Mouse (Mus musculus) heart, embryonic 10.5 days (tissue): ENCODE measurements around the gene Slbp. TPM values are rescaled to one million over a fixed set of nuclear protein-coding genes. Genes with fewer than 3 reads are reported as not detected.

ENCODE experiments used
- DNase-seq: peaks from one replicate; pipeline ENCODE4 v3.0.0-alpha.2; 2017; ENCODE audit warnings: low spot score
- H3K27ac ChIP-seq: fragments of 300-500 bp; sonication (generic); 2 replicates; pipeline ENCODE4 v1.5.1; 2016; ENCODE audit warnings: mild to moderate bottlenecking
- H3K27me3 ChIP-seq: fragments of 300-500 bp; sonication (generic); 2 replicates; pipeline ENCODE4 v1.6.1; 2016; ENCODE audit warnings: mild to moderate bottlenecking; ENCODE audit not compliant: poor library complexity, insufficient read depth, severe bottlenecking
- H3K36me3 ChIP-seq: fragments of 300-500 bp; sonication (generic); 2 replicates; pipeline ENCODE4 v1.6.1; 2016; ENCODE audit warnings: mild to moderate bottlenecking, moderate library complexity
- H3K4me1 ChIP-seq: fragments of 300-500 bp; sonication (generic); 2 replicates; pipeline ENCODE4 v1.6.1; 2016; ENCODE audit warnings: mild to moderate bottlenecking
- H3K4me3 ChIP-seq: fragments of 300-500 bp; sonication (generic); 2 replicates; pipeline ENCODE4 v1.5.1; 2016; ENCODE audit warnings: mild to moderate bottlenecking, moderate library complexity
- H3K9me3 ChIP-seq: fragments of 300-500 bp; sonication (generic); 2 replicates; pipeline ENCODE4 v1.6.1; 2016; ENCODE audit warnings: mild to moderate bottlenecking, moderate library complexity
- WGBS: fragments of 180-500 bp; shearing (Covaris S2); methylation state at CpG from one replicate; pipeline ENCODE4 v1.1.7; 2016; 5-methylcytosine and 5-hydroxymethylcytosine counted together
- polyA plus RNA-seq: library from polyadenylated mRNA; unstranded; fragments of >200 nt; fragmentation: Nextera tagmentation; extraction: Ambion mirVana; gene quantifications from 2 replicates; pipeline ENCODE4 v1.2.1, GENCODE M21; 2016

Slbp gene
- polyA plus RNA-seq, 1 experiment from 2014 or later: 225 TPM

DNA sequence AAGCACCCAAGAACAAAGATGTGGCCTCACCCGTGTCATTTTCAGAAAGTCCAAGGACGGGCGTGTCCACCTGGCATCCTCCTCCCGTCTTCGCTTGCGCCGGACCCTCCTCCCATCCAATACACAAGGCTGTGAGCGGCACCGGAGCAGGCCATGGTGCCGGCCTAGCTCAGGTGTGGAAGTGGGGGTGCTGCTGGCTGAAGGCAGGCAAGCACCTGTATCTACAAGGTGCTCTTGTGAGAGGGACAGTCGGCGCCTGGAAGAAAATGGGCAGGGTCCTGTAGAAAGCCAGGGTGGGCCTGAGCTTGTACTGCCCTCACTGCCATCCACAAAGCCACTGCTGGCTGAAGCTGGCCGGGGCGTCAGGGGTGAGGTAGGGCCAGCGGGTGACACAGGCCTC is 44.9 kb downstream of the Slbp start:
- H3K36me3 ChIP-seq: peaks cover 72% of the 10 kb centered on the region
- no peaks in the 10 kb centered on the region for H3K27me3 ChIP-seq
- 95% methylated on average over 15 of the region's 15 CpGs for WGBS
- no peaks in the 10 kb centered on the region for H3K9me3 ChIP-seq
- H3K4me3 ChIP-seq: no peak overlapping the region
- no peak overlapping the region for H3K27ac ChIP-seq
- no peaks in the 10 kb centered on the region for H3K4me1 ChIP-seq
- no peak for DNase-seq

DNA sequence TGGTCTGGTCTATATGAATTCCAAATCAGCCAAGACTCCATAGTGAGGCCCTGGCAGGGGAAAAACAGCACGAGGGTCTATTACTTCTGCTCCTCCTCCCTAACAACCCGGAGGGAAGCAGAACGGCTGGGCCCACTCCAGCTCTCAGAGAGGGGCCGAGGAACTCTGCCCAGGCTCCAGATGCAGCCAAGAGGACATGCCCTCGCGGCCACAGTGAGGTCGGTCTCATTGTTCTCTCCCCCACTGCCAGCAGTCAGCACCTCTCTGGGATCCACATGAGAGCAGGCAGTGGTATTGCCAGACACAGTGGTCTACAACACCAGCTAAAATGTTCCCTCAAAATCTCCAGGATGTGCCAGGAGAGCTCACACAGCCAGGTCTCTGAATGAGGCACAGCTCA is 45.7 kb downstream of the Slbp start:
- Histone ChIP-seq H3K4me3 (no peak overlapping the region), H3K9me3 (no peaks in the 10 kb centered on the region), H3K27me3 (no peaks in the 10 kb centered on the region), H3K4me1 (no peaks in the 10 kb centered on the region), H3K36me3 (peaks cover 68% of the 10 kb centered on the region), H3K27ac (no peak overlapping the region)
- WGBS: 86% methylated on average over 7 of the region's 7 CpGs
- no peak for DNase-seq

DNA sequence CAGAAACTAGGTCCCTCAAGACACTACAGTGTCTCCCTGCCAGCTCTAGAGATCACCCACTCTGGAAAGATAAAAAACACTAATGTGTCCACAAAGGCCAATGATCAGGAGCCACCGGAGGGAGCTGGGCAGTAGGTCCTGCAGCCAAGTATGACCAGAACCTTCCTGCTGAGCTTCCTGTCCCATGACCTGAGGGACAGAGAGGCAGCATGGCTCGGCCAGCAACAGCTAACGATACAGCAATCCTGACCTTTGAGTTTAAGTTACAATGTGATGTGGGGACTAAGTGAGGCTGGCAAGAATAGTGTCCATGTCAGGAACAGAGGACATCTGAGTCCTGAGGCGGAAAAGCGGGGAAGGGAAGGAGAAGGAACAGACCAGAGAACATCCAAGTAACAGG is 47.1 kb downstream of the Slbp start:
- Histone ChIP-seq H3K4me1 (no peaks in the 10 kb centered on the region), H3K27me3 (no peaks in the 10 kb centered on the region), H3K36me3 (peaks cover 75% of the 10 kb centered on the region), H3K27ac (no peak overlapping the region), H3K4me3 (no peak overlapping the region), H3K9me3 (no peaks in the 10 kb centered on the region)
- 87% methylated on average over 5 of the region's 5 CpGs for WGBS
- no peak for DNase-seq

DNA sequence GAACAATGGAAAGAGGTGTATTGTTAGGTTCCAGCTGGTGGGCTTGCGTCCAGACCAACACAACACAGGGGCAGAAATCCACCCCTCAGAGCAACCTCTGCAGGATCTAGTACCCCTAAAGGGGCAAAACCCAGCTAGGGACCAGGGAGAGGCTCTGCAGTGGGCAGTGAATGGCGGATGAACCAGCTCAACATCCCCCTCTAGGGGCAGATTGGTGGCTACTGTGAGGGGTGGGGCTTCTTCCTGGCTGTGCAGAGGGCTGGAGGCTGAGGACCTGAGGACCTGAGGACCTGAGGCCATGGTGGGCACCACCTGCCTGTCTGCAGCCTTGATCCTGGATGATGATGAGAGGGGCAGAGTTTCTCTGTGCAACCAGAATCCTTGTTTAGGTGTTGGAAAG is 58.8 kb downstream of the Slbp start:
- H3K9me3 ChIP-seq: no peaks in the 10 kb centered on the region
- peaks cover 6% of the 10 kb centered on the region for H3K36me3 ChIP-seq
- WGBS: 42% methylated on average over 2 of the region's 2 CpGs
- H3K4me3 ChIP-seq: no peak overlapping the region
- H3K4me1 ChIP-seq: no peaks in the 10 kb centered on the region
- DNase-seq: no peak
- H3K27ac ChIP-seq: no peak overlapping the region
- no peaks in the 10 kb centered on the region for H3K27me3 ChIP-seq

DNA sequence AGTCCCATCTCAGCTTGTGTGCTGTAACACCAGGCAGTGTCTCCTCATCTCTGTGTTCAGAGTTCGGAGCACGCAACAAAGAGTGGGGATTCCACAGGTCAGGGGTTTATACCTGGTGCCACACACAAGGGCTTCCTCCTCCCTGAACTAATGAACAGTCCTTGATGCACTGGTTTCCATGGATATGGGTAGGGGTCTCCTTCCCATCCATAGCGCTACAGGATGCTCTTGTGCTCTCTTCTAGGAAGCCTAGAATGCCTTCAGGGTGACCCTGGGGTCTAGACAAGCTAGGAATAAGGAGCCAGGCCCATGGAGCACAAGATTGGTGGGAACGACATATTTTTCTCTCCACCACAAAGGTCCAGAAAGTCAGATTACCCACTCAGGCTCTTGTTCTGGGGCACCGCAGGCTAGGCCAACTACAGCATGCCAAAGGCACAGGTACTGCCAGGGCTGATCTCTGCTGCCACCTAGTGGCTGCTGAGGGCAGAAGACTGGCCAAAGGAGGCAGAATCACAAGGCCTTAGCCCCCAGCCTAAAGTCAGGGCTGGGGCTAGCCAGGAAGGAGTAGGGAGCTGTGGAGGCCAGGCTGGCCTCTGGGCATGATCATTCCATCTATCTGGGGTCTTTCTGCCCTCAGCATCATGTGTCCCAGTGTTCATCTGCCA is 63.0 kb downstream of the Slbp start:
- H3K4me3 ChIP-seq: no peak overlapping the region
- H3K4me1 ChIP-seq: peaks cover 3% of the 10 kb centered on the region; the same call in 1 of the 2 replicates
- H3K27me3 ChIP-seq: peaks cover 16% of the 10 kb centered on the region; the same call in 1 of the 2 replicates
- H3K9me3 ChIP-seq: no peaks in the 10 kb centered on the region
- peak; percentile 87 for DNase-seq
- H3K27ac ChIP-seq: no peak overlapping the region
- 68% methylated on average over 5 of the region's 5 CpGs for WGBS
- no peaks in the 10 kb centered on the region for H3K36me3 ChIP-seq

DNA sequence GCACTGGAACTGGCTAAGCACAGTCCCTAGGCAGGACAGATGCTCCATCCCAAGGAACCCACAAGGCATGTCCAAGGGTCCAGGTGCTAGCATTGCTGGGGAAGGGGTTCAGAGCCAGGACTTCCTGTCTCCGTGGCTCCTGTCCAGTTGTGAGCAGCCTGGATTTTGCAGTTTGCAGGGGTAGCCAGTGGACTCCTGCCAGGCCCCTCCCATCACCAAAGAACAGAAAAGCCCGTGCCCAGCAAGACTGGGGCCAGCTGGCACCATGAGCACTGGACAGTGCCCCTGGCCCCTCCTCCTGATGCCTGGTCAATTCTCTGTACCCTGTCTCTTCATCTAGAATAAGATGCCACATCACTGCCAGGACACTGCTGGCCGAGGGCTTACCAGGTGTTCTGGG is 64.3 kb downstream of the Slbp start:
- H3K27me3 ChIP-seq: peaks cover 18% of the 10 kb centered on the region; the same call in 1 of the 2 replicates
- H3K9me3 ChIP-seq: no peaks in the 10 kb centered on the region
- H3K36me3 ChIP-seq: no peaks in the 10 kb centered on the region
- DNase-seq: no peak
- WGBS: 69% methylated on average over 3 of the region's 3 CpGs
- H3K4me3 ChIP-seq: no peak overlapping the region
- H3K4me1 ChIP-seq: peaks cover 14% of the 10 kb centered on the region
- H3K27ac ChIP-seq: no peak overlapping the region

DNA sequence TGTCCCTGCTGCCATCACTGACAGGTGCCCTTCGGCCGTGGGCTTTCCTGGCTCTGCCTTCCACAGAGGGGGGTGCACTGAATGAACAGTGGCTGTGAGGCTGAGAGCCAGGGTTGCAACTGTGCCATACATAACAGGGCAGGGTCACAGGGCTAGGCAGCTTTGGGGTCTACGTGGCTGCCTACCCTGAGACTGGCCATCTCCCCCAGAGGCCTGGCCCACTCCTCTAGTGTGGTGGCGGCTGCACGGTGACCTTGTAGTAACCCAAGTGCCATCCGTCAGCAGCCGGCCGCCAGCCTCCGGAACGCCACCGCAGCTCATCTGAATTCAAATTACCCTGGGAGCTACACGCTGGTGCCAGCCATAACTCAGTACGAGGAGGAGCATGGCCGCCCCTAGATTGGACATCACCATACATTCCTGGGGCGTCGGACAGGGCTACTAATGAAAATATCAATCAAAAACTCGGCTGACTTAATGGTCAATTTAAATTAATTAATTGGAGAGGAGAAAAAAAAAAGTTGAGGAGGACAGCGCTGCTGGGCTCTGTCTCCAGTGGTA is 64.8 kb downstream of the Slbp start:
- Histone ChIP-seq H3K4me3 (no peak overlapping the region), H3K9me3 (no peaks in the 10 kb centered on the region), H3K36me3 (no peaks in the 10 kb centered on the region), H3K27ac (no peak overlapping the region), H3K4me1 (peaks cover 17% of the 10 kb centered on the region), H3K27me3 (peaks cover 18% of the 10 kb centered on the region; the same call in 1 of the 2 replicates)
- DNase-seq: no peak
- WGBS: 82% methylated on average over 18 of the region's 18 CpGs

Other genes with a start within 250 kb of the Slbp start
- not detected in 2 replicates for gene Nkx1-1, start 218.6 kb downstream of the Slbp start, polyA plus RNA-seq
- gene Fam53a, start 22.9 kb downstream of the Slbp start, polyA plus RNA-seq: 65.4 and 67.4 TPM in 2 replicates
- 0.79 and 1.2 TPM in 2 replicates for gene Gm9903, start 22.6 kb downstream of the Slbp start, polyA plus RNA-seq
- 185 and 235 TPM in 2 replicates for gene Tacc3, start 5.6 kb upstream of the Slbp start, polyA plus RNA-seq
- 37.7 and 42.5 TPM in 2 replicates for gene Tmem129, start 5.8 kb upstream of the Slbp start, polyA plus RNA-seq
- gene Fgfr3, start 69.1 kb upstream of the Slbp start, polyA plus RNA-seq: 5.8 and 8.6 TPM in 2 replicates
- 53.2 and 56.3 TPM in 2 replicates for gene Letm1, start 130.2 kb upstream of the Slbp start, polyA plus RNA-seq
- gene Nsd2, start 168.2 kb upstream of the Slbp start, polyA plus RNA-seq: 45.7 and 48.7 TPM in 2 replicates